Mouse (Mus musculus): ENCODE data around the gene 4930524B15Rik. TPM values are rescaled to one million over a fixed set of nuclear protein-coding genes. Genes with fewer than 3 reads are reported as not detected.

The 4930524B15Rik gene
- polyA plus RNA-seq, 1 experiment: not detected

DNA sequence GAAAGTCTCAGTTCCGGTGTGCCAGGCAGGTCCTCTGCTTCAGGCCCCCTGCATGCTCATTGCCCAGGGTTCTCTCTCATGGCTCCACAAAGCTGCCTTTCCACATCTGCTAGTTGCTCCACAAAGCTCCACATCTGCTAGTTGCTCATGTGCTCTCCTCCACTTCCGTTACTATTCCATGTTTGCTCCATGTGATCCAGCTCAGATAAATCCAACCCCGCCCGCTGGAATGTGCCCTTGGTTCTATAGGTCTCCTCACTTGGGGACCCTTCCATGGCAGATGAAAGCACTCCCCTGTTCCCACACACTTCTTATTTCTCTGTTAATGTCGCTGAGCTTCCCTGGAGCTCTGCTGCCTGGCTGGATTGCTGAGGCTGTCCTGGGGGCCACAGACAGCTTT lies 61.2 kb downstream of the 4930524B15Rik start:
- no peaks in the 10 kb centered on the region for H3K27me3 ChIP-seq (ENCODE audit: control insufficient read depth)
- no peak overlapping the region for H3K4me3 ChIP-seq (replicated peaks)
- H3K36me3 ChIP-seq (ENCODE audit: control insufficient read depth): no peaks in the 10 kb centered on the region
- TF ChIP-seq TAL1 (IDR thresholded peaks at IDR 0.05; ENCODE audit: low read length): no peak
- no peak for TF ChIP-seq GATA1 (IDR thresholded peaks at IDR 0.05; ENCODE audit: low read length)
- H3K9me3 ChIP-seq (ENCODE audit: control insufficient read depth, low read length): no peaks in the 10 kb centered on the region
- no peaks in the 10 kb centered on the region for H3K4me1 ChIP-seq (ENCODE audit: control insufficient read depth)

- H3K4me3 ChIP-seq (replicated peaks): no peak overlapping the region
- TF ChIP-seq TAL1 (IDR thresholded peaks at IDR 0.05; ENCODE audit: low read length) (no peak), GATA1 (IDR thresholded peaks at IDR 0.05; ENCODE audit: low read length) (no peak)
- no peaks in the 10 kb centered on the region for H3K27me3 ChIP-seq (ENCODE audit: control insufficient read depth)
- H3K4me1 ChIP-seq (ENCODE audit: control insufficient read depth): no peaks in the 10 kb centered on the region
- H3K9me3 ChIP-seq (ENCODE audit: control insufficient read depth, low read length): no peaks in the 10 kb centered on the region
- H3K36me3 ChIP-seq (ENCODE audit: control insufficient read depth): no peaks in the 10 kb centered on the region
Observed at GRCm38 (mm10) chr11:32027474-32028342, 62.3 kb downstream of the 4930524B15Rik start.

DNA sequence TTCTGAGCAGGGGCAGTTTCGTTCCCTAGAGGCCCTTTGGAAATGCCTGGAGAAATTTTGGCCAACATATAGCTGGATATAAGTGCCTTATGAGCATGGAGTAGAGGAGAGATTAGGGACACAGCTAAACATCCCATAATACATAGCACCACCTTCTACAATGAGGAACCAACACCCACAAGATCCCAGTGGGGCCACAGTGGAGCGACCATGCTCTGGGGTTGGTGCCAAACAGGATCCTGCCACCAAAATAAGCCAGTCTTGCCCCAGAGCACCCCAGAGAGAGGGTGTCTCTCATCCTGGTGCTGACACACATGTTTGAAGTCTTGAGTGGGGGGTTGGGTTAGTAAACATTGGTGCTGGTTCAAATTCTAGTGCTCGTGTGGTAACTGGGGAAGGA lies 63.2 kb downstream of the 4930524B15Rik start:
- no peaks in the 10 kb centered on the region for H3K9me3 ChIP-seq (ENCODE audit: control insufficient read depth, low read length)
- TF ChIP-seq TAL1 (IDR thresholded peaks at IDR 0.05; ENCODE audit: low read length) (no peak), GATA1 (IDR thresholded peaks at IDR 0.05; ENCODE audit: low read length) (no peak)
- no peaks in the 10 kb centered on the region for H3K27me3 ChIP-seq (ENCODE audit: control insufficient read depth)
- no peaks in the 10 kb centered on the region for H3K36me3 ChIP-seq (ENCODE audit: control insufficient read depth)
- H3K4me1 ChIP-seq (ENCODE audit: control insufficient read depth): no peaks in the 10 kb centered on the region
- no peak overlapping the region for H3K4me3 ChIP-seq (replicated peaks)

Other genes with a start within 250 kb of the 4930524B15Rik start
- gene Cpeb4, start 93.4 kb upstream of the 4930524B15Rik start, polyA plus RNA-seq (2012): 3.1 and 5.1 TPM in 2 replicates
- not detected in 2 replicates for gene Nsg2, start 34.9 kb downstream of the 4930524B15Rik start, polyA plus RNA-seq (2012)
- gene Il9r, start 234.7 kb downstream of the 4930524B15Rik start, polyA plus RNA-seq (2012): not detected in 2 replicates
- gene Snrnp25, start 239.8 kb downstream of the 4930524B15Rik start, polyA plus RNA-seq (2012): 25.7 and 48.2 TPM in 2 replicates